Mouse (Mus musculus): Measurements from ENCODE around the gene Usp53. TPM values are rescaled to one million over a fixed set of nuclear protein-coding genes. Genes with fewer than 3 reads are reported as not detected.

Usp53 gene
- polyA plus RNA-seq, 1 experiment from 2014 or later = 8.1 TPM

- Histone ChIP-seq H3K9me3 (replicated peaks) (no peaks in the 10 kb centered on the region), H3K9ac (replicated peaks) (no peak overlapping the region), H3K27me3 (replicated peaks) (no peaks in the 10 kb centered on the region), H3K27ac (replicated peaks) (no peak overlapping the region), H3K4me2 (no peak overlapping the region), H3K4me1 (no peaks in the 10 kb centered on the region), H3K36me3 (no peaks in the 10 kb centered on the region), H3K4me3 (replicated peaks) (no peak overlapping the region)
- 87% methylated on average over 5 of the region's 5 CpGs for WGBS
- no peak for ATAC-seq (ENCODE audit: low FRiP score)
Observed at GRCm38 (mm10) chr3:122915493-122915892, 68.8 kb downstream of the Usp53 start.

- H3K4me3 ChIP-seq (replicated peaks) = no peak overlapping the region
- no peaks in the 10 kb centered on the region for H3K27me3 ChIP-seq (replicated peaks)
- no peak overlapping the region for H3K9ac ChIP-seq (replicated peaks)
- H3K4me1 ChIP-seq = no peaks in the 10 kb centered on the region
- no peak for ATAC-seq (ENCODE audit: low FRiP score)
- 86% methylated on average over 2 of the region's 2 CpGs for WGBS
- no peaks in the 10 kb centered on the region for H3K36me3 ChIP-seq
- no peak overlapping the region for H3K4me2 ChIP-seq
- H3K9me3 ChIP-seq (replicated peaks) = no peaks in the 10 kb centered on the region
- no peak overlapping the region for H3K27ac ChIP-seq (replicated peaks)
Observed at GRCm38 (mm10) chr3:122907841-122908240, 76.5 kb downstream of the Usp53 start.

GRCm38 (mm10) chr3:122903746-122904433 lies 80.4 kb downstream of the Usp53 start:
- Histone ChIP-seq H3K4me3 (replicated peaks) (no peak overlapping the region), H3K4me2 (no peak overlapping the region), H3K9ac (replicated peaks) (no peak overlapping the region), H3K4me1 (no peaks in the 10 kb centered on the region), H3K9me3 (replicated peaks) (no peaks in the 10 kb centered on the region), H3K27ac (replicated peaks) (no peak overlapping the region), H3K27me3 (replicated peaks) (no peaks in the 10 kb centered on the region), H3K36me3 (no peaks in the 10 kb centered on the region)
- WGBS = 46% methylated on average over 12 of the region's 12 CpGs
- ATAC-seq (ENCODE audit: low FRiP score) = peak; percentile 35; the same call in 1 of the 2 replicates

GRCm38 (mm10) chr3:122898254-122898653 lies 86.1 kb downstream of the Usp53 start:
- ATAC-seq (ENCODE audit: low FRiP score) = no peak
- WGBS = 55% methylated on average over 6 of the region's 6 CpGs
- Histone ChIP-seq H3K9ac (replicated peaks) (no peak overlapping the region), H3K27ac (replicated peaks) (no peak overlapping the region), H3K9me3 (replicated peaks) (no peaks in the 10 kb centered on the region), H3K4me2 (no peak overlapping the region), H3K27me3 (replicated peaks) (no peaks in the 10 kb centered on the region), H3K4me1 (no peaks in the 10 kb centered on the region), H3K36me3 (no peaks in the 10 kb centered on the region), H3K4me3 (replicated peaks) (no peak overlapping the region)

GRCm38 (mm10) chr3:122895189-122895731 lies 89.0 kb downstream of the Usp53 start:
- Histone ChIP-seq H3K9ac (replicated peaks) (no peak overlapping the region), H3K27ac (replicated peaks) (no peak overlapping the region), H3K4me2 (no peak overlapping the region), H3K4me1 (no peaks in the 10 kb centered on the region), H3K27me3 (replicated peaks) (no peaks in the 10 kb centered on the region), H3K9me3 (replicated peaks) (no peaks in the 10 kb centered on the region), H3K4me3 (replicated peaks) (no peak overlapping the region), H3K36me3 (no peaks in the 10 kb centered on the region)
- no peak for ATAC-seq (ENCODE audit: low FRiP score)
- 88% methylated on average over 11 of the region's 11 CpGs for WGBS

DNA sequence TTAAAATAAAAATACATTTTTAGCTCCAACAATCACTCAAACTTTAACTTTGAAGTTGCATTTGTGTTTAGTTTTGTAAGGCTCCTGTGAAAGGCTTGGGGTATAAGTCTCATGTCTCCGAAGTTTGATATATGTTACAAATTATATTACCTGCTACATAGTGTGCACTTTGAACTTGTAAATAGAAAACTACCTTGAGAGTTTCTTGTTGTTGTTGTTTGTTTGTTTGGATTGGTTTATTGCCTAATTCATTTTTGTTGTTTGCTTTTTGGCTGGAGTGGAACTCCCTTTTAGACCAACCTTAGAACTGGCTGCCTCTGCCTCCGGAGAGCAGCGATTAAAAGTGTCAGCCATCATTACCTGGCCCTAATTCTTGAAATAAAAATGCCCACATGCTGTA lies 89.5 kb downstream of the Usp53 start, which contains the start of gene Fabp2:
TSS of gene Fabp2 (plus strand) at position 301 of the 400 bp plus-strand sequence.
- H3K4me3 ChIP-seq (replicated peaks) = no peak within 1 kb of the TSS

GRCm38 (mm10) chr3:122888371-122888819 lies 95.9 kb downstream of the Usp53 start:
- WGBS = 87% methylated on average over 5 of the region's 5 CpGs
- H3K4me3 ChIP-seq (replicated peaks) = no peak overlapping the region
- no peaks in the 10 kb centered on the region for H3K4me1 ChIP-seq
- no peaks in the 10 kb centered on the region for H3K27me3 ChIP-seq (replicated peaks)
- ATAC-seq (ENCODE audit: low FRiP score) = no peak
- H3K27ac ChIP-seq (replicated peaks) = no peak overlapping the region
- H3K36me3 ChIP-seq = no peaks in the 10 kb centered on the region
- no peak overlapping the region for H3K9ac ChIP-seq (replicated peaks)
- H3K9me3 ChIP-seq (replicated peaks) = no peaks in the 10 kb centered on the region
- no peak overlapping the region for H3K4me2 ChIP-seq

More for the DNA sequence above, 89.5 kb downstream of the Usp53 start, which contains the start of gene Fabp2:
- H3K36me3 ChIP-seq = no peaks in the 10 kb centered on the region
- H3K9ac ChIP-seq (replicated peaks) = no peak within 1 kb of the TSS
- H3K9me3 ChIP-seq (replicated peaks) = no peaks in the 10 kb centered on the region
- H3K27me3 ChIP-seq (replicated peaks) = no peaks in the 10 kb centered on the region
- no peak within 1 kb of the TSS for H3K27ac ChIP-seq (replicated peaks)
- 94% methylated on average over 3 of the region's 3 CpGs for WGBS
- H3K4me2 ChIP-seq = no peak within 1 kb of the TSS
- no peaks in the 10 kb centered on the region for H3K4me1 ChIP-seq
- ATAC-seq (ENCODE audit: low FRiP score) = no peak

GRCm38 (mm10) chr3:122887505-122888301 lies 96.6 kb downstream of the Usp53 start:
- 82% methylated on average over 4 of the region's 4 CpGs for WGBS
- no peaks in the 10 kb centered on the region for H3K9me3 ChIP-seq (replicated peaks)
- H3K27me3 ChIP-seq (replicated peaks) = no peaks in the 10 kb centered on the region
- no peak overlapping the region for H3K9ac ChIP-seq (replicated peaks)
- no peak for ATAC-seq (ENCODE audit: low FRiP score)
- no peaks in the 10 kb centered on the region for H3K36me3 ChIP-seq
- H3K27ac ChIP-seq (replicated peaks) = no peak overlapping the region
- no peak overlapping the region for H3K4me2 ChIP-seq
- no peak overlapping the region for H3K4me3 ChIP-seq (replicated peaks)
- no peaks in the 10 kb centered on the region for H3K4me1 ChIP-seq

Small RNAs within 50 kb of the gene (microRNA-seq; reads per million reads assigned to microRNA genes)
- not detected for gene Gm22066

Other genes starting within 250 kb of the Usp53 start
- 2.9 TPM in 1 of 2 replicates, not detected in the other for gene Fabp2, start 89.4 kb downstream of the Usp53 start, polyA plus RNA-seq (2015; fragmentation: Nextera tagmentation; extraction: Ambion mirVana)
- not detected in 2 replicates for gene Gm10959, start 65.2 kb downstream of the Usp53 start, polyA plus RNA-seq (2015; fragmentation: Nextera tagmentation; extraction: Ambion mirVana)
- 90.4 and 101 TPM in 2 replicates for gene 1810037I17Rik, start 60.3 kb downstream of the Usp53 start, polyA plus RNA-seq (2015; fragmentation: Nextera tagmentation; extraction: Ambion mirVana)
- gene Myoz2, start 50.5 kb upstream of the Usp53 start, polyA plus RNA-seq (2015; fragmentation: Nextera tagmentation; extraction: Ambion mirVana) = 1.8 and 3.5 TPM in 2 replicates